Mouse (Mus musculus) kidney, adult 8-10 months (tissue): ENCODE data around the gene Fa2h.
"Not testable (repeated sequence)": the region's sequence is repeated elsewhere in the genome, so short reads cannot be mapped to it uniquely, and the experiment has no call there.

ENCODE experiments used
- DNase-seq, 2 experiments: peaks; one replicate each; pipeline ENCODE4 v3.0.0; 2022

Fa2h gene

DNA sequence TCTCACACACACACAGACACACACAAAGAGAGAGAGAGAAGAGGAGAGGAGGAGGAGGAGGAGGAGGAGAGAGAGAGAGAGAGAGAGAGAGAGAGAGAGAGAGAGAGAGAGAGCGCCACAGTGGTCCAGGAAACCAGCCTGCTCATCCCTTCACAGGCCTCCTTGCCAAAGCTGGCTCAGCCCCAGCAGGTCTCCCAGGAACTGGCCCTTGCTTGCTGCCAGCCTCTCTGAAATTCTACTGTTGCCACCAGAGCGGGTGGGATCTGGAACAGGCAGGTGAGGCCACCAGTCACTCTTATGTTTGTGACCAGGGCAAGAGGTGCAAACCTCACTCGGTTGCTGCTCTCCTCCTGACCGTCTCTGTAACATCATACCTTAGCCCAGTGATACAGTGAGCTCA, 36.2 kb downstream of the Fa2h start:
- DNase-seq, result no peak

GRCm38 (mm10) chr8:111353497-111353896, 40.1 kb downstream of the Fa2h start:
- no peak for DNase-seq

- no peak for DNase-seq
Observed at GRCm38 (mm10) chr8:111352289-111352688, 41.3 kb downstream of the Fa2h start.

DNA sequence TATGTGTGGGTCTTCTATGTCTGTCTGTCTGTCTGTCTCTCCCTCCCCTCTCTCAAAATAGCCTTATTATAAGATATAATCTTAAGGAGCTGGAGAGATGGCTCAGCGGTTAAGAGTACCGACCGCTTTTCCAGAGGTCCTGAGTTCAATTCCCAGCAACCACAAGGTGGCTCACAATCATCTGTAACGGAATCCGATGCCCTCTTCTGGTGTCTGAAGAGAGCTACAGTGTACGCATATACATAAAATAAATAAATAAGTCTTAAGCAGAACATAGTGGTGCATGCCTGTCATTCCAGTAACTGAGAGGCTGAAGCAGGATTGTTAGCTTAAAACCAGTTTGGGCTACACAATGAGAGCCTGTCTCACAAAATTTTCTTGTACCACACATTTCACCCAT, 43.0 kb downstream of the Fa2h start:
- no peak for DNase-seq

GRCm38 (mm10) chr8:111343225-111343624, 50.4 kb downstream of the Fa2h start:
- DNase-seq, result peak; percentile 65 to 89

DNA sequence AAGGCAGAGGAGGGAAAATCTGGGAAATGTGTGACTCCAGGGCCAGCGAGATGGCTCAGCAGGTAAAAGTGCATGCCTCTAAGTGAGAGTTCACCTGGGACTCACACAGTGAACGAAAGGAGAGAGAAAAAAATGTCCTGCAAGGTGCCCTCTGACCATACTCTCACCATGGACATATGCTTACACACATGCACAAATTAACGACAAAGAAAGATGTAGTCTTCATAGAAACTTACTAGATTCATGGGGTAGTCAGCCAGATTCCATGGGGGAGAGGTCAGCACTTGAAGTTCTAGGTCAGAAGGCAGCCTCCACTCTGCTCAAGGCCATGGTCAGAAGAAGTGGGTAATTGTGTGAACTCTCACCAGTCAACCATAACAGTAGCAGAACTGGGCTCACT, 53.4 kb downstream of the Fa2h start:
- DNase-seq, result no peak

GRCm38 (mm10) chr8:111338370-111339208, 55.0 kb downstream of the Fa2h start:
- DNase-seq, result no peak

DNA sequence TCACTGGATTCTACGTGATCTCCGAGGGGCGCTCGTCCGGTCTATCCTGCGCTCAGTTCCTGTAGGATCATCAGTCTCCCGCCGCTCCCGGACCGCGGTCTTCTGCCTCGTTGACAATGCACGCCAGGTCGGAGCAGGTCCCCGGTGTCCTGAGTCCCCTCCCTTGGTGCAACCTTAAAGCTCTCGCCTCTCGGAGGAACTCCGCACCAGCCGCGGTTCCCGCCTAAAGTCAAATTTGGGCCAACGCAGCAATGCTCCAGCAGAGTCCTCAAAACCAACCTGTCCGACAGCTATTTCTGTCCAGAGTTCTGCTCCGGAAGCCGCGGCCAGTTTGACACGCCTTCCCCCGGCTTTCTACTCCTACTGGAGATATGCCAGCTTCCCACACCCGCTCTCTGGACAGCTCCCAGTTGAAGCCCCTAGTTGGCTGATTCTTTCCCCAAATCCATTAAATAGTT, 55.7 kb downstream of the Fa2h start, which contains the start of gene Mlkl:
TSS of gene Mlkl (minus strand) at position 288 of the 458 bp plus-strand sequence.
- DNase-seq, result peak; percentile 31 to 55

- DNase-seq, result no peak
Observed at GRCm38 (mm10) chr8:111337311-111337889, 56.2 kb downstream of the Fa2h start.

GRCm38 (mm10) chr8:111336692-111337091, 56.9 kb downstream of the Fa2h start:
- DNase-seq, result no peak

- DNase-seq, result no peak
Observed at GRCm38 (mm10) chr8:111325222-111325790, 68.3 kb downstream of the Fa2h start.

DNA sequence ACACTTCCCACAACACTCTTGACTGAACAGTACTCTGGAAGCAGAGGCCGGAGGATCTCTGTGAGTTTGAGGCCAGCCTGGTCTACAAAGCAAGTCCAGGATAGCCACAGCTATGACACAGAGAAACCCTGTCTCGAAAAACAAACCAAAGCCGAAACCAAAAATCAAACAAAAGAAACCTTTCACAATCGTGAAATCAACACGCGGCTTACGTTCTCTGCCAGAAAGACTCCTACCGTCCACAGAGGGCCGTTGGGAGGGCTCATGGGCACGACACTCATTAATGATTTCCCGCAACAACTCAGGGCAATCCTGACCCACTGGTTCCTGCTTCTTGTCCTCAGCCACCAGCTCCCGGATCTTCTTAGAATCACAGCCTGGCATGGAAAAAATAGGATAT, 78.9 kb downstream of the Fa2h start:
- DNase-seq, result no peak

- DNase-seq, result not testable (repeated sequence)
Observed at GRCm38 (mm10) chr8:111313961-111314360, 79.7 kb downstream of the Fa2h start.

DNA sequence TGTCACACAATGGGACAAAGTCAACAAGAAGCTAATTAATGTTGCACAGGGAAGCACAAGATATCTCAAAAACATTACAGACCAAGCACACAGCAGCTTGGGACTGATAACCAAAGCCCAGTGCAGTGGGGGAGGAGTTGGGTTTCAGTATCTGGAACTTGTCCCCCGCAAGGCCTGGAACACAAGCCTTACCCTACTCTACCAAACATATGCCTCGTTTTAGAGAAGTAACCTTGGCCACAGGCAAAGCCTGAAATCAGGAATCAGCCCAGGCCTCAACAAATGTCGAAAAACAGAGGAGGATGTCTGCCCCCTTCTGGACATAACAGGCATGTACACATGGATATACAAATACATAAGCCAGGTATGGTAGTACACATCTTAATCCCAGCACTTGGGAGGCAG, 80.9 kb downstream of the Fa2h start:
- no peak for DNase-seq

- not testable (repeated sequence) for DNase-seq
Observed at GRCm38 (mm10) chr8:111310006-111310405, 83.6 kb downstream of the Fa2h start.

- DNase-seq, result no peak
Observed at GRCm38 (mm10) chr8:111305031-111305730, 88.4 kb downstream of the Fa2h start.

DNA sequence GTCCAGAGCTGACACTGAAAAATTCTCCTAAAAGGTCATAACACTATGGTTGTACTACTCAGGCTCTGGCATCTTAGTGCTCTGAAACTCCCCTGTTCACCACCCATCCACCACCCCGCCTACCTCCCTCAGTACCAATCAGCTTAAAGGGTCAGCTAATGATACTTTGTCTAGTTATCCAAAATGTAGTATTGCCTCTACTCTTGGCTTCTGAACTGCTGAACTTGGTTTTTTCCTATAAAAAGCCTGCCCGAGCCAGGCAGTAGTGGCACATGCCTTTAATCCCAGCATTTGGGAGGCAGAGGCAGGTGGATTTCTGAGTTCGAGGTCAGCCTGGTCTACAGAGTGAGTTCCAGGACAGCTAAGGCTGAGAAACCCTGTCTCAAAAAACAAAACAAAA, 89.3 kb downstream of the Fa2h start:
- DNase-seq, result no peak

DNA sequence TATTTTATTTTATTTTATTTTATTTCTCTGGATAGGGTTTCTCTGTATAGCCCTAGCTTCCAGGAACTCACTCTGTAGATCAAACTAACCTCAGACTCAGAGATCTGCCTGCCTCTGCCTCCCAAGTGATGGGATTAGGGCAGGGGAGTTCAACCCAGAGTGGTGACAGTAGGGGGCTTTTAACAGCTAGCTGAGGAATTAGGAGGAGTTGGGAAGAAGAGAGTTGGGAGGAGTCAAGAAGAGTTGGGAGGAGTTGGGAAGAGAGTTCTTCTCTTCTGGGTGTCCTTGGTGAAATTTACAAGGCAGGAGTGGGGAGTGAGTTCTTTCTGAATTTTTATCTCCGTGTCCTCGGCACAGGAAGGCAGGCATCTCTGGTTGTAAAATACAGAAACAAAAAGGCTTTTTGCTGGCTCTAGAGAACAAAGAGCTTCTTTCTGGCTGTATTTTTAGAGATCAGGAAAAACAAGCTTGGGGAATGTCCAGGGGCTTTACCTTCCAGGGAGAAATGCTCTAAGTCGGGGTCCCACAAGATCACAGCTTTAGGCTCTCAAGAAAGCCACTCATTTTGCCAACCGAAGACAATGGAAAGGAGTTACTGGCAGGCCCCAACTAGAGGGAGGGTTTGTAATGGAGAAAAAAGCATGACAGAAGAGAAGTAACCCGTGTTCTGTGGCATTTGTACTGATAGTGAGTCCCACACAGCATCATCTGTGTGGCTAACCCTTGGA, 90.4 kb downstream of the Fa2h start:
- DNase-seq, result not testable (repeated sequence)

GRCm38 (mm10) chr8:111300597-111301546, 92.8 kb downstream of the Fa2h start:
- peak in 1 of 2 experiments; percentile 24 for DNase-seq

DNA sequence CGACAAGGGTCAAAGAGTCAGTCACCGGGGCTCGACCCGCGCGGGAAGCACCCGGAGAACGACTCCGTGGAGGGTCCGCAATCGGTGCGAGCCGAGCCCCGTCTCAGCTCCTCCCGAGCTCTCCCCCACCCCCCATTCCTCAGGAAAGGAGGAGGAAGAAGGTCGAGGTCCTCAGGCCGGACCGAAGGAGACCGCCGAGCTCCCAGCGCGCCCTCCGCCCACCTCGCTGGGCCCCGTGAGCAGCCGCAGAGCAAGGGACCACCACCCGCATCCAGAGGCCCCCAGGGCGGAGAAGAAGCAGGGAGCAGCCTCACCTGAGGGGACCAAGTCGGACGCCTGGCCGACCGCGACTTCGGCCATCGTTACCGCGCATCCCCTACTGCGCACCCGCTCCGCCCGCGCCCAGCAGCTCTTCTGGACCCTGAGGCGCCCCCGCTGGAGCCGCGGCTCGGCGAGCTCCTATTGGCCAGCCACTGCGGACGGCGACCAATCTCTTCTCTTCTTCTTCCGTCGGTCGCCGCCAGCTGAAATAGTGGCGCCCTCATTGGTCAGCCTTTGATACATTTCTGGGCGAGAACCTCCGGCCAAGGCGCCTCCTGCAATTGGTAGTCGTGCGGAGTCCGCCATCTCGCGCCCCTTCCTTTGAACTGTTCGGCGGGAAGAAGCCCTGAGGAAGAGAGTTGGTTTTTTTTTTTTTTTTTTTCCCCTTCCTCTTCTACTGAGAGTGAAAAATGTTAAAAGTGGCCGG, 93.6 kb downstream of the Fa2h start, which contains the start of gene Rfwd3:
TSS of gene Rfwd3 (minus strand) at position 402 of the 748 bp plus-strand sequence.
- DNase-seq, result peak; percentile 98
